Mouse (Mus musculus) midbrain, embryonic 14.5 days (tissue): ENCODE results near the gene Dnaja3. TPM values are rescaled to one million over a fixed set of nuclear protein-coding genes. Genes with fewer than 3 reads are reported as not detected.

Source experiments
- ATAC-seq: fragments of 200-750 bp; cut with Nextera tagmentation; 2 replicates; pipeline ENCODE4 v1.8.0; 2017; ENCODE audit warnings: moderate number of reproducible peaks, moderate library complexity; ENCODE audit not compliant: low FRiP score, low TSS enrichment
- DNase-seq: peaks from one replicate; pipeline ENCODE4 v3.0.0-alpha.2; 2015
- H3K27ac ChIP-seq: fragments of 300-500 bp; sonication (generic); replicated peaks from 2 replicates; pipeline ENCODE4 v1.5.1; 2014; ENCODE audit warnings: mild to moderate bottlenecking, low read depth, low read length, moderate library complexity
- H3K27me3 ChIP-seq: fragments of 300-500 bp; sonication (generic); 2 replicates; pipeline ENCODE4 v1.6.1; 2014; ENCODE audit warnings: low read length, control low read depth, mixed read lengths; ENCODE audit not compliant: control insufficient read depth, insufficient read depth
- H3K36me3 ChIP-seq: fragments of 300-500 bp; sonication (generic); 2 replicates; pipeline ENCODE4 v1.6.1; 2014; ENCODE audit warnings: low read length, control low read depth; ENCODE audit not compliant: control insufficient read depth, insufficient read depth
- H3K4me1 ChIP-seq: fragments of 300-500 bp; sonication (generic); 2 replicates; pipeline ENCODE4 v1.6.1; 2014; ENCODE audit warnings: mild to moderate bottlenecking, antibody characterized with exemption, low read length, control low read depth; ENCODE audit not compliant: control insufficient read depth, insufficient read depth
- H3K4me2 ChIP-seq: fragments of 300-500 bp; sonication (generic); 2 replicates; pipeline ENCODE4 v1.6.1; 2014; ENCODE audit warnings: mild to moderate bottlenecking, low read length, moderate library complexity
- H3K4me3 ChIP-seq: fragments of 300-500 bp; sonication (generic); replicated peaks from 2 replicates; pipeline ENCODE4 v1.5.1; 2014; ENCODE audit warnings: low read depth, low read length
- H3K9ac ChIP-seq: fragments of 300-500 bp; sonication (generic); replicated peaks from 2 replicates; pipeline ENCODE4 v1.6.1; 2014; ENCODE audit warnings: mild to moderate bottlenecking, low read length, moderate library complexity
- H3K9me3 ChIP-seq: fragments of 300-500 bp; sonication (generic); 2 replicates; pipeline ENCODE4 v1.6.1; 2016; ENCODE audit warnings: low read length, control low read depth, mixed read lengths; ENCODE audit not compliant: control insufficient read depth
- WGBS: fragments of 180-500 bp; shearing (Covaris S2); extraction: QIAGEN DNeasy Blood & Tissue Kit; methylation state at CpG from one replicate; pipeline ENCODE4 v1.1.7; 2014; 5-methylcytosine and 5-hydroxymethylcytosine counted together
- polyA plus RNA-seq: library from polyadenylated mRNA; unstranded; fragments of >200 nt; fragmentation: Nextera tagmentation; extraction: Ambion mirVana; gene quantifications from 2 replicates; pipeline ENCODE4 v1.2.1, GENCODE M21; 2014

Dnaja3 gene
- polyA plus RNA-seq, 1 experiment from 2014 or later = 55.0 TPM

- Histone ChIP-seq H3K4me2 (no peak overlapping the region), H3K9me3 (no peaks in the 10 kb centered on the region), H3K27ac (no peak overlapping the region), H3K4me3 (no peak overlapping the region), H3K9ac (no peak overlapping the region), H3K27me3 (no peaks in the 10 kb centered on the region), H3K4me1 (peaks cover 18% of the 10 kb centered on the region), H3K36me3 (no peaks in the 10 kb centered on the region)
- DNase-seq = no peak
- ATAC-seq = no peak
- WGBS = 69% methylated on average over 3 of the region's 3 CpGs
Observed at GRCm38 (mm10) chr16:4722915-4723209, 83.1 kb downstream of the Dnaja3 start.

DNA sequence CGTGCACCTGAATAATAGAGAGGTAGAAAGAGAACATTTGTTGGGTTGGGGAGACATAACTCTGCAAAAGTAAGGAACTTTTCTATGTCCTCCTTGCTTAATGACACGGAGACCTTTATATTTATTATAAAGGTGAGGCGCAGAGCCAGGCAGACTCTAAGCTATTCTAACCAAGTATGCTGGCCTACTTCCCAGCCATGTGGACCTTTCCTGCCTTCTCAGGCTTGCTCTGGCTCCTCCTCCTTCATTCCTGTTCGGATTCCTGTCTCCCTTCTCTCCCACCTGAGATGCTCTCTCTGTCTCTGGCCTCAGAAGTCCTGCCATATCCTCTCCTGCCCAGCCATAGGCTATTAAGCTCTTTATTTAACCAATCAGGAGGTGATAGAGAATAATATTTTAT lies 85.5 kb downstream of the Dnaja3 start:
- H3K4me2 ChIP-seq = no peak overlapping the region
- H3K9ac ChIP-seq = no peak overlapping the region
- H3K36me3 ChIP-seq = no peaks in the 10 kb centered on the region
- ATAC-seq (no peak), DNase-seq (no peak)
- no peak overlapping the region for H3K27ac ChIP-seq
- WGBS = 79% methylated on average over 4 of the region's 4 CpGs
- no peaks in the 10 kb centered on the region for H3K9me3 ChIP-seq
- H3K4me1 ChIP-seq = peaks cover 14% of the 10 kb centered on the region
- no peak overlapping the region for H3K4me3 ChIP-seq
- no peaks in the 10 kb centered on the region for H3K27me3 ChIP-seq

- ATAC-seq (peak; percentile 92), DNase-seq (peak; percentile 97)
- H3K27ac ChIP-seq = peak within 1 kb of the TSS; percentile 79
- H3K4me3 ChIP-seq = peak within 1 kb of the TSS; percentile 90
- peaks cover 14% of the 10 kb centered on the region for H3K4me1 ChIP-seq
- peak within 1 kb of the TSS; percentile 85 for H3K4me2 ChIP-seq
- H3K9me3 ChIP-seq = no peaks in the 10 kb centered on the region
- no peaks in the 10 kb centered on the region for H3K27me3 ChIP-seq
- H3K9ac ChIP-seq = peak within 1 kb of the TSS; percentile 91
- no peaks in the 10 kb centered on the region for H3K36me3 ChIP-seq
- 5% methylated on average over 35 of the region's 35 CpGs for WGBS
Observed at GRCm38 (mm10) chr16:4725780-4726527, 86.2 kb downstream of the Dnaja3 start, which contains the start of gene Hmox2. Hmox2 (plus strand) TSS chr16:4726361.

- peak overlapping the region; percentile 85 for H3K4me2 ChIP-seq
- no peaks in the 10 kb centered on the region for H3K27me3 ChIP-seq
- no peaks in the 10 kb centered on the region for H3K36me3 ChIP-seq
- under 1% methylated on average over 40 of the region's 40 CpGs for WGBS
- peak overlapping the region; percentile 79 for H3K27ac ChIP-seq
- DNase-seq (no peak), ATAC-seq (peak; percentile 3; the same call in 1 of the 2 replicates)
- no peaks in the 10 kb centered on the region for H3K9me3 ChIP-seq
- peak overlapping the region; percentile 91 for H3K9ac ChIP-seq
- H3K4me1 ChIP-seq = peaks cover 14% of the 10 kb centered on the region
- peak overlapping the region; percentile 90 for H3K4me3 ChIP-seq
Observed at GRCm38 (mm10) chr16:4726528-4727128, 86.8 kb downstream of the Dnaja3 start.

DNA sequence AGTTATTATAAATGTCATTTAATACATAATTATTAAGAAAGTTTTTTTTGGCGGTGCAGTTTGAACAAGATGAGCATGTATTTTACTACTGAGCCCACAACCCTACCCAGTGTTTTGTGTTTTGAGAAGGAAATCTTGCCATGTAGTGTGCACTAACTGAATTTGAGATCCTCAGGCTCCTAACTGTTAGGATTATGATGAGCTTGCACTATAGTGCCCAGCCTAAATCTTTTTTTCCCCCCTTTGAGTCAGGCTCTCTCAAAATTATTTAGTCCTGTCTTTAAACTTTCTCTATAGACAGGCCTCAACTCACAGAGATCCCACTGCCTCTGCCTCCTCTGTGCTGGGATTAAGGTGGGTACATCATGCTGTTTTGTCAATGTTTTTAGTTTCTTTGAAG lies 87.7 kb downstream of the Dnaja3 start:
- DNase-seq (no peak), ATAC-seq (no peak)
- Histone ChIP-seq H3K4me3 (no peak overlapping the region), H3K4me2 (peak overlapping the region; percentile 85), H3K36me3 (no peaks in the 10 kb centered on the region), H3K9ac (no peak overlapping the region), H3K27ac (no peak overlapping the region), H3K9me3 (no peaks in the 10 kb centered on the region), H3K27me3 (no peaks in the 10 kb centered on the region), H3K4me1 (peaks cover 14% of the 10 kb centered on the region)
- WGBS = 100% methylated on average over 1 of the region's 1 CpGs

DNA sequence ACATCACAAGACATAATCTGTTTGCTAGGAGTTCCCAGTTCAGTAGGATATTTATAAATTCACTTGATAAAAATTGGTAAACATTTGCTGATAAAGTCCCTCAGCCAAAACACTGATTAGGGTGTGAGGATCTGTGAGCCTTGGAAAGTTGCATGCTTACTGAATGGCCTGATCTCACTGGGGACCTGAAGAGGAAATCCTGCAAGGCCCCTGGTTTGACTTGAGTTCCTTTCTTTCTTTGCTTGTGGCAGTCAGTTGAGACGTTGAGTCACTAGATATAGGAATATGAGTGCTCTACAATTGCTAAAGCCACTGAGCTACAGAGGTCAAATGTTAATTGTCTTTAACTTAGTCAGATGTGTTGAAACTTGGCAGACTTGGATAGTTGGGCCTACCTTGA lies 88.2 kb downstream of the Dnaja3 start:
- H3K4me3 ChIP-seq = no peak overlapping the region
- ATAC-seq (no peak), DNase-seq (no peak)
- H3K9me3 ChIP-seq = no peaks in the 10 kb centered on the region
- no peak overlapping the region for H3K9ac ChIP-seq
- H3K4me1 ChIP-seq = peaks cover 14% of the 10 kb centered on the region
- no peaks in the 10 kb centered on the region for H3K36me3 ChIP-seq
- WGBS = 68% methylated on average over 1 of the region's 1 CpGs
- no peaks in the 10 kb centered on the region for H3K27me3 ChIP-seq
- H3K4me2 ChIP-seq = no peak overlapping the region
- no peak overlapping the region for H3K27ac ChIP-seq

DNA sequence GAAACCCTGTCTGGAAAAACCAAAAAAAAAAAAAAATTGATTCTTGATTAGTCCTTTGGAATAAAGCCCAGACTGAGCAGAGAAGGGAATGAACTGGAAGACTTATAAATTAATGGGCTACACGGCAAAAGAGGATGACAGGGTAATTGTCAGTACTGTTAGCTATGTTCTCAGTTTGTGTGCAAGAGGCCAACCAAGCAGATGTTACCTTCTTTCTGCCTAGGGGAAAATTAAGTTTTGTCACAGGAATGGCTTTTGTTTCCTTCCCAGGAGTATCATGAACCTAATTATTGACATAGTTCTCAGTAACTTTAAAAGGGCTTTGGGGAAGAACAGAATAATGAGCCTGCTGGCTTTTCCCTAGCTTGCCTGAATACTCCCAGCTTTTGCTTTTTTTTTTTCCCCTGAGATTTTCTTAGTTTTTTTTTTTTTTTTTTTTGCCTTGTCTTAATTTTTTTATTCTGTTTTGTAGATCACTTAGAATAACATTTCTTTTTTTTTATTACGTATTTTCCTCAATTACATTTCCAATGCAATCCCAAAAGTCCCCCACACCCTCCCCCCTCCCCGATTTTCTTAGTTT lies 91.1 kb downstream of the Dnaja3 start:
- DNase-seq (no peak), ATAC-seq (no peak)
- 81% methylated on average over 3 of the region's 3 CpGs for WGBS

DNA sequence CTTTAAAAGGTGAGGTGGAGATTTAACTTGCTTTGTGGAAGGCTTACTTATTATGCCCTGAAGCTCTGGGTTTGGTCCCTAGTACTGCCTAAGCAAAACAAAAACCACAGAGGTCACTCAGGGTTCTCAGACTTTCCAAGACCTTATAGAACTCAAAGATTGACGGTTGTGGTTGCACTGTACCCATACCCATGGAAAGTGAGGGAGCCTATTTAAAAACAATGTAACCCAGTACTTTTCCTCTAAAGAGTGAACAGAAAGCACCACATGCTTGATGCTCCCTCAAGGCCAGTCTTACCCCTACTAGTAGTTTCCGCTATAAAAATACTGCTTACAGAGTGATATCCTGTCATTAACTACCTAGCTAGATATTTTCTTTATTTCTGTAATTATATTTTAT lies 96.5 kb downstream of the Dnaja3 start:
- no peak overlapping the region for H3K27ac ChIP-seq
- no peak overlapping the region for H3K4me3 ChIP-seq
- WGBS = 91% methylated on average over 2 of the region's 2 CpGs
- no peak overlapping the region for H3K9ac ChIP-seq
- H3K4me2 ChIP-seq = no peak overlapping the region
- H3K4me1 ChIP-seq = no peaks in the 10 kb centered on the region
- no peak for DNase-seq
- no peak for ATAC-seq
- no peaks in the 10 kb centered on the region for H3K9me3 ChIP-seq
- no peaks in the 10 kb centered on the region for H3K27me3 ChIP-seq
- no peaks in the 10 kb centered on the region for H3K36me3 ChIP-seq

More for the DNA sequence above, 91.1 kb downstream of the Dnaja3 start:
- H3K4me2 ChIP-seq = no peak overlapping the region
- no peaks in the 10 kb centered on the region for H3K36me3 ChIP-seq
- H3K27me3 ChIP-seq = no peaks in the 10 kb centered on the region
- peaks cover 14% of the 10 kb centered on the region for H3K4me1 ChIP-seq
- H3K9me3 ChIP-seq = no peaks in the 10 kb centered on the region
- H3K27ac ChIP-seq = no peak overlapping the region
- no peak overlapping the region for H3K9ac ChIP-seq
- no peak overlapping the region for H3K4me3 ChIP-seq

GRCm38 (mm10) chr16:4739994-4740393 lies 100.2 kb downstream of the Dnaja3 start:
- Histone ChIP-seq H3K9me3 (no peaks in the 10 kb centered on the region), H3K9ac (no peak overlapping the region), H3K4me3 (no peak overlapping the region), H3K36me3 (no peaks in the 10 kb centered on the region), H3K4me2 (no peak overlapping the region), H3K4me1 (no peaks in the 10 kb centered on the region), H3K27ac (no peak overlapping the region), H3K27me3 (no peaks in the 10 kb centered on the region)
- WGBS = 89% methylated on average over 2 of the region's 2 CpGs
- ATAC-seq = no peak
- DNase-seq = no peak
